Mouse (Mus musculus): ENCODE data around the gene Slc38a4.

DNA sequence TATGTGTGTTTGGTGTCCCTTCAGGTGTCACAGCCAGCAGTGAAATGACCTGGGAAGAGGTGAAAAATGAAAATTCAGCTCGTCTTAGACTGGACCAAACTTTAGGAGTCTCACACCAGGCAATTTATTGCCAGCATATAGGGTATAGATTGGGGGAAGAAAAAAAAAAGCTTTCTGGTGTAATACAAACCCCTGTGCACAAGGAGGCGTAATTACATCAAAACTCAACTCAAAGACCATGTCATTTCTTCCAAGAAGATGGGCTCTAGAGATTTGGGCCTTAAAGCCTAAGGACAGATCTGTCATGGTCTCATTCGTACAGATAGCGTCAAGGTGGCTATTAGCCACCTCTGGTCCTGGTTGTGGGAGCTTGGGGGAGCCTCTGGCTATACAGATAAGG is 86.0 kb downstream of the Slc38a4 start:
- no peak for TF ChIP-seq CTCF (IDR thresholded peaks at IDR 0.05; ENCODE audit: extremely low read depth, insufficient read length, insufficient replicate concordance, low read depth, low read length)
- no peak for TF ChIP-seq POLR2A (IDR thresholded peaks at IDR 0.05; ENCODE audit: low read depth, low read length)
